18 mouse cellular contexts compared by ENCODE assay signal in the genomic region with DNA sequence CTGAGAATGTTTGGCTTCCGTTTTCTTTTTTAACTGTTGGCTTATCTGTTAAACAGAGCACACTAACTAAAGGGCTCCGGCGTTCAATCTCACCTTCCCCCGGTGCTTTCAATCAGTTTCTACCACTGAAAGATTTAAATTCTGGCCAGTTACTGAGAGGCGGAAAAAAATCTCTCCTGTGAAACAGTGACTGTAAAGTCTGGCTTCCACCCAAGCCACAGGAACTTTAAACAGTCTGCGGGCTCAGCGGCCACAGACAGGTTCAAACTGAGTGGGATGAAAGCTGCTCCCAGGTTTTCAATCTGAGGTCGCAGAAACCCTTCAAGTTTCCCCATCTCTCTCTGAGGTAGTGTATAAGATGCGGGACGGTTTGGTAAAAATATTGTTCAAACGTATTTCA.
A peak's percentile ranks its signal among the peaks of the same experiment; 100 is the strongest.
DNase-seq lines count a peak whose midpoint lies in the region; ATAC-seq and TF ChIP-seq lines count a peak whose summit lies in the region.
"Had no signal": no experiment of that assay in that cellular context is flagged by ENCODE, and none has a peak within 500 bp of the region (broad histone marks: within the 10 kb centered on the region; RNA-seq: fewer than 3 reads in every experiment).

No protein-coding gene starts in this region.

- H3K9me3 ChIP-seq in CH12.LX (replicated peaks; ENCODE audit: low read length), result no peaks in the 10 kb centered on the region
- H3K9me3 ChIP-seq in midbrain, embryonic 15.5 days, result no peaks in the 10 kb centered on the region
- H3K9me3 ChIP-seq: embryonic facial prominence, embryonic 13.5 days; forebrain, embryonic 13.5 days; hindbrain, embryonic 15.5 days; liver, embryonic 12.5 days; megakaryocyte, embryonic 14.5 days; neural tube, embryonic 15.5 days; stomach, embryonic 15.5 days had no signal

- no peaks in the 10 kb centered on the region for H3K36me3 ChIP-seq in CH12.LX (replicated peaks in 1 of 2; ENCODE audit: control insufficient read depth in 1 of 2, insufficient read depth in 1 of 2, low read length in 1 of 2)
- H3K36me3 ChIP-seq in midbrain, embryonic 15.5 days (replicated peaks), result no peaks in the 10 kb centered on the region
- H3K36me3 ChIP-seq: embryonic facial prominence, embryonic 13.5 days; hindbrain, embryonic 15.5 days; liver, embryonic 12.5 days; neural tube, embryonic 15.5 days; stomach, embryonic 15.5 days had no signal

- peak overlapping the region; percentile 56; the same call in 1 of the 2 replicates for H3K4me2 ChIP-seq in CH12.LX (ENCODE audit: insufficient read depth, low read depth, poor library complexity, severe bottlenecking)
- H3K4me2 ChIP-seq in midbrain, embryonic 15.5 days, result no peak overlapping the region
- H3K4me2 ChIP-seq: embryonic facial prominence, embryonic 13.5 days; forebrain, embryonic 13.5 days; hindbrain, embryonic 15.5 days; liver, embryonic 12.5 days; neural tube, embryonic 15.5 days; stomach, embryonic 15.5 days had no signal

- WGBS in midbrain, embryonic 15.5 days, result 85% methylated on average over 11 of the region's 11 CpGs

- no peaks in the 10 kb centered on the region for H3K79me2 ChIP-seq in CH12.LX (replicated peaks; ENCODE audit: control insufficient read depth, extremely low read depth, insufficient read depth, poor library complexity, severe bottlenecking)

- TF ChIP-seq POLR2A in CH12.LX (IDR thresholded peaks at IDR 0.05; ENCODE audit: low read depth, low read length), result no peak

- no peak for TF ChIP-seq CTCF in CH12.LX (conservative IDR thresholded peaks at IDR 0.05 in 1 of 2, IDR thresholded peaks at IDR 0.05 in 1 of 2; ENCODE audit: low read depth in 2 of 2, low read length in 2 of 2)

- peaks cover 0 to 9% of the 10 kb centered on the region in 2 experiments; a peak in 2 of 4 replicates for H3K4me1 ChIP-seq in CH12.LX (ENCODE audit: control insufficient read depth in 1 of 2, insufficient read depth in 2 of 2)
- no peaks in the 10 kb centered on the region for H3K4me1 ChIP-seq in midbrain, embryonic 15.5 days
- H3K4me1 ChIP-seq: forebrain, embryonic 13.5 days; hindbrain, embryonic 15.5 days; liver, embryonic 12.5 days; megakaryocyte, embryonic 14.5 days; neural tube, embryonic 15.5 days; stomach, embryonic 15.5 days had no signal

- dilution Hi-C loops in CH12.LX (cut with MboI; ENCODE audit: extremely low pct_ligation_motif_present, extremely low pct_unique_long_range_greater_than_20kb, low sequenced_read_pairs), result no loop called here

- H3K4me3 ChIP-seq in CH12.LX (replicated peaks in 1 of 3; ENCODE audit: low read depth in 2 of 3, low read length in 2 of 3, poor library complexity in 1 of 3), result no peak overlapping the region
- H3K4me3 ChIP-seq in midbrain, embryonic 15.5 days, result no peak overlapping the region
- H3K4me3 ChIP-seq: embryonic facial prominence, embryonic 13.5 days; forebrain, embryonic 13.5 days; hindbrain, embryonic 15.5 days; liver, embryonic 12.5 days; megakaryocyte, embryonic 14.5 days; neural tube, embryonic 15.5 days; stomach, embryonic 15.5 days had no signal

- TF ChIP-seq EP300 in CH12.LX (IDR thresholded peaks at IDR 0.05; ENCODE audit: low read length), result no peak

- in situ Hi-C loops in CH12.LX (cut with MboI; ENCODE audit: low pct_ligation_motif_present, low pct_unique_long_range_greater_than_20kb, low sequenced_read_pairs), result no loop called here

- H3K27ac ChIP-seq in CH12.LX (ENCODE audit: insufficient read depth, low read depth), result no peak overlapping the region
- H3K27ac ChIP-seq in midbrain, embryonic 15.5 days, result no peak overlapping the region
- H3K27ac ChIP-seq: embryonic facial prominence, embryonic 13.5 days; forebrain, embryonic 13.5 days; hindbrain, embryonic 15.5 days; liver, embryonic 12.5 days; neural tube, embryonic 15.5 days; stomach, embryonic 15.5 days had no signal

- H3K27me3 ChIP-seq in CH12.LX (replicated peaks), result no peaks in the 10 kb centered on the region
- H3K27me3 ChIP-seq in midbrain, embryonic 15.5 days (replicated peaks), result no peaks in the 10 kb centered on the region
- H3K27me3 ChIP-seq: embryonic facial prominence, embryonic 13.5 days; forebrain, embryonic 13.5 days; hindbrain, embryonic 15.5 days; liver, embryonic 12.5 days; neural tube, embryonic 15.5 days; stomach, embryonic 15.5 days had no signal

- intact Hi-C loops in heart, postnatal 36 days (cut with DNase I), result no loop called here

- TF ChIP-seq RAD21 in CH12.LX (IDR thresholded peaks at IDR 0.05; ENCODE audit: low read depth, low read length), result no peak

- DNase-seq in lung, adult 18-20 months, result peak; percentile 6 to 33
- no peak for DNase-seq in lung, postnatal 4 days
- DNase-seq in CH12.LX (ENCODE audit: extremely low read depth), result no peak
- peak; percentile 41 for DNase-seq in lung, postnatal 36 days
- DNase-seq in heart, postnatal 36 days, result no peak
- DNase-seq: adrenal gland, postnatal 14 days; cerebellum, postnatal 25 days; heart, adult 18-20 months; thymus, postnatal 4 days had no signal

- H3K9ac ChIP-seq in CH12.LX (ENCODE audit: insufficient read depth, low read depth), result no peak overlapping the region
- H3K9ac ChIP-seq in midbrain, embryonic 15.5 days, result no peak overlapping the region
- H3K9ac ChIP-seq: embryonic facial prominence, embryonic 13.5 days; forebrain, embryonic 13.5 days; hindbrain, embryonic 15.5 days; liver, embryonic 12.5 days; neural tube, embryonic 15.5 days; stomach, embryonic 15.5 days had no signal

- peak; percentile 48 for ATAC-seq in common myeloid progenitor, adult 5-6 weeks (replicated peaks; ENCODE audit: low read depth, poor library complexity, severe bottlenecking)
- ATAC-seq in midbrain, embryonic 15.5 days (replicated peaks), result no peak
- ATAC-seq: forebrain, embryonic 13.5 days; liver, embryonic 12.5 days had no signal

TF ChIP-seq in CH12.LX, 34 proteins besides CTCF, POLR2A, EP300 and RAD21:
- no peak for TF ChIP-seq MAFK (IDR thresholded peaks at IDR 0.05; ENCODE audit: insufficient replicate concordance, low read length)
- TF ChIP-seq MYC (IDR thresholded peaks at IDR 0.05; ENCODE audit: low read depth, low read length), result no peak
- no peak for TF ChIP-seq JUN (IDR thresholded peaks at IDR 0.05; ENCODE audit: insufficient read depth, low read depth, low read length)
- TF ChIP-seq NELFE (IDR thresholded peaks at IDR 0.05; ENCODE audit: low read depth, low read length), result no peak
- TF ChIP-seq MXI1 (IDR thresholded peaks at IDR 0.05; ENCODE audit: low read depth, low read length), result no peak
- no peak for TF ChIP-seq ZKSCAN1 (IDR thresholded peaks at IDR 0.05; ENCODE audit: borderline replicate concordance, low read depth, low read length)
- TF ChIP-seq SMC3 (IDR thresholded peaks at IDR 0.05; ENCODE audit: low read depth, low read length), result no peak
- TF ChIP-seq TBP (conservative IDR thresholded peaks at IDR 0.05; ENCODE audit: low read depth, low read length), result no peak
- no peak for TF ChIP-seq TCF12 (IDR thresholded peaks at IDR 0.05; ENCODE audit: low read depth, low read length)
- no peak for TF ChIP-seq CHD2 (IDR thresholded peaks at IDR 0.05; ENCODE audit: low read length)
- no peak for TF ChIP-seq KAT2A (IDR thresholded peaks at IDR 0.05; ENCODE audit: insufficient replicate concordance, low read length)
- TF ChIP-seq NRF1 (IDR thresholded peaks at IDR 0.05; ENCODE audit: low read depth, low read length), result no peak
- no peak for TF ChIP-seq ZNF384 (IDR thresholded peaks at IDR 0.05; ENCODE audit: low read depth, low read length)
- no peak for TF ChIP-seq UBTF (IDR thresholded peaks at IDR 0.05; ENCODE audit: low read depth, low read length)

Comparison
In these comparisons a context has a peak if more than half of its experiments do, and no peak if none do; other contexts are left out.
1. DNase-seq: peak in lung, adult 18-20 months (2 of 2) and lung, postnatal 36 days (single experiment); none in lung, postnatal 4 days (0 of 2), CH12.LX (single experiment) and heart, postnatal 36 days (0 of 2).